Mouse (Mus musculus): ENCODE measurements around the gene Stip1. TPM values are rescaled to one million over a fixed set of nuclear protein-coding genes. Genes with fewer than 3 reads are reported as not detected.

Gene Stip1
- polyA plus RNA-seq, 1 experiment from 2014 or later, result 246 TPM

DNA sequence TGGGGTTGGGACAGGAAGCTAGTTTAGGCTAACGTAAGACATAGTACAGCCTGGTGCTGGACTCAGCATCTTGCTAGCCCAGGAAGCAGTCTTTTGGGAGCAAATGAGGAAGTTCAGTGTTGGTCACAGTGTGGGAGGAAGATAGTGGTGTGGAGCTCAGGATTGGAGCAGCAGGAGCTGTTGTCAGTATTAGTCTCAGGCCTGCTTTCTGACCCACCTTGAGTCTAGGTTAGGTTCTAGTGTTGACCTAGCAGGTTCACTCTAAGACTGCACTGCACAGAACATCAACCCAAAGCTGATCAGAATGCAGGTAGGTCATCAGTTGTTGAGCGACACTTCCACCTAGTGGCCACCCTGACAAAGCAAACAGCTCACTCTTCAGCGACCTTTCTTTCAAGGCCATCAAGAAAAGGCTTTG lies 19.5 kb downstream of the Stip1 start:
- Histone ChIP-seq H3K4me3 (replicated peaks; ENCODE audit: low read length) (no peak overlapping the region), H3K36me3 (ENCODE audit: control insufficient read depth, insufficient read depth) (peaks cover 40% of the 10 kb centered on the region), H3K27me3 (replicated peaks; ENCODE audit: control insufficient read depth, insufficient read depth, low read length) (no peaks in the 10 kb centered on the region), H3K9ac (replicated peaks; ENCODE audit: low read depth, low read length) (no peak overlapping the region), H3K27ac (ENCODE audit: low read length) (no peak overlapping the region), H3K9me3 (ENCODE audit: control insufficient read depth, low read length) (no peaks in the 10 kb centered on the region), H3K4me2 (ENCODE audit: low read length) (no peak overlapping the region), H3K4me1 (replicated peaks; ENCODE audit: control insufficient read depth, insufficient read depth, low read length) (no peaks in the 10 kb centered on the region)
- peak; percentile 57; the same call in 1 of the 2 replicates for ATAC-seq
- 58% methylated on average over 3 of the region's 3 CpGs for WGBS

DNA sequence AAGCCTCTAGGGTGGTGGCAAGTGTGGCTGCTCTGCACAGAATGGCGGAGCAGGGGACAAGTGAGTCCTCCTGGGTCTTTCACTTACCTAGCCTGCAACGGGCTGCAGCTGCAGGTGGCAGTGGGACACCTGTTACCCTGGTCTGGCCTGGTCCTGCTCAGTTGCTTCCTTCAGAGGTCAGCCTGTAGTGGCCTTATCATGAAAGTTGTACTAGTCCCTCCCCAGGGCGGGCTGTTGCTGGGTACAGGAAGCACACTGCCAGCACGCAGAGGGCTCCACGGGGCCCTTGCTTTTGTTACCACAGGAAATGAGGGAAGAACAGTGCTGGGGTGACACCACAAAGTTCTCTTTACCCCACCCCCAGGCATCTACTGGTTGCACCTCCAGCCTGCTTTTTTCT lies 20.6 kb downstream of the Stip1 start, which contains the start of gene Fermt3:
TSS of gene Fermt3 (minus strand) at position 279 of the 400 bp plus-strand sequence.
- H3K36me3 ChIP-seq (ENCODE audit: control insufficient read depth, insufficient read depth), result peaks cover 32% of the 10 kb centered on the region
- H3K4me1 ChIP-seq (replicated peaks; ENCODE audit: control insufficient read depth, insufficient read depth, low read length), result no peaks in the 10 kb centered on the region
- no peak within 1 kb of the TSS for H3K27ac ChIP-seq (ENCODE audit: low read length)
- ATAC-seq, result no peak
- no peak within 1 kb of the TSS for H3K4me2 ChIP-seq (ENCODE audit: low read length)
- H3K9me3 ChIP-seq (ENCODE audit: control insufficient read depth, low read length), result no peaks in the 10 kb centered on the region
- H3K4me3 ChIP-seq (replicated peaks; ENCODE audit: low read length), result no peak within 1 kb of the TSS
- H3K27me3 ChIP-seq (replicated peaks; ENCODE audit: control insufficient read depth, insufficient read depth, low read length), result no peaks in the 10 kb centered on the region
- WGBS, result 87% methylated on average over 5 of the region's 5 CpGs
- H3K9ac ChIP-seq (replicated peaks; ENCODE audit: low read depth, low read length), result no peak within 1 kb of the TSS

DNA sequence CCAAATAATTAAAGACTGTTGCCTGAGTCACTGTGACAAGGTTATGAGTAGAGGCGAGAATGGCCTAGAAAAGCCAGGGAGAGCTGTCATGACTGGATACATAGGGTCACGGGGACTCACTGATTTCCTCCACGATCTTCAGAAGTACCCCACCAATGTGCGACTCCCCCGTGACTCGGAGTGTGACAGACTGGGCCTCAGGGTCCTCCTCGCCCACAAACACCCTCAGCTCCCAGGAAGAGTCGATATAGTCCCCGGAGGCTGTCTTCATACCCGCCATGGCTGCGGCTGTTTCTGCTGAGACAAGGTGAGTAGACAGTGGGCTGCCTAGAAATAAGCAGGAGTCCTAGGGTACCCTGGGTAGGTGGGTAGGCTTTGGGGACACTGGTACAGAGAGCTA lies 21.2 kb downstream of the Stip1 start:
- no peak overlapping the region for H3K4me2 ChIP-seq (ENCODE audit: low read length)

DNA sequence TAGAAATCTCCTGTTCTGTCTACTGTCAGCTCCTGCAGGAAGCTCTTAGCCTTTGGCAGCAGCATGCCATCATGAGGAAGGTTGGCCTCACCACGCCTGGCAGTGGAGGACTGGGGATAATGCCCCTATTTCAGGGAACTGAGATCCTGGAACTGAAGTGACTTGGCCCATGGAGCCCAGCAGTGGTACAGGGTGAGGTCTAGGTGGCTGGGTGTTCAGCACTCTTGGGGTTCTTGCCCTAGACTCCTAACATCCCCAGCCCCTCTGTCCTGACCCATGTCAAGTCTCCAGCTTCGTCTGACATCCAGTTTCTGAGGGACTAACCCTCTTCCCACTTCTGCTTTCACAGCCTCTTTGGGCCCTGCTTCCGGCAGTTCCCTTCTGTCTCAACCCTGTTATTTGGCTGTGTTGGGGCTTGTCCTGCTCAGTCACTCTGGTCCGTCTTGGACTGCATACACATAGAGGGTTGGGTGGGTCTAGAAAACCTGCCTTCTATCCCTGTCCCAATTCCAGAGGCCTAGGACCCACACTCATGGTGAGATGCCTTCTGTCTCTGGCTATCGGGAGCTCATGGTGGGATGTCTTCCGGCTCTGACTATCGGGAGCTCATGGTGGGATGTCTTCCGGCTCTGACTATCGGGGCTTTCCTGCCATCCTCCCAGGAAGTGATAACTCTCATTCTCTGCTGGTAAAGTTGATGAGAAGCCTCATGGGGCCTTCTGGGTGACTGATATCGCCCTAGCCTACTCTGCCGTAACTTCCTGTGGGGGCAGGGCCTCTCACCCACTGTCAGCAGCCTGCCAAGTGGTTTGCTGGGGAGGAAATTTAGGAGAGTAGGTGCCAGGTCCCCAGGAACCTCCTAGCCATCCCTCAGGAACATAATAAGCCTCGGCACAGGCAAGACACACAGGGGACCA lies 22.0 kb downstream of the Stip1 start:
- ATAC-seq, result no peak
- Histone ChIP-seq H3K27me3 (replicated peaks; ENCODE audit: control insufficient read depth, insufficient read depth, low read length) (no peaks in the 10 kb centered on the region), H3K27ac (ENCODE audit: low read length) (no peak overlapping the region), H3K36me3 (ENCODE audit: control insufficient read depth, insufficient read depth) (peaks cover 23% of the 10 kb centered on the region), H3K9me3 (ENCODE audit: control insufficient read depth, low read length) (no peaks in the 10 kb centered on the region), H3K4me3 (replicated peaks; ENCODE audit: low read length) (no peak overlapping the region), H3K9ac (replicated peaks; ENCODE audit: low read depth, low read length) (no peak overlapping the region), H3K4me2 (ENCODE audit: low read length) (no peak overlapping the region), H3K4me1 (replicated peaks; ENCODE audit: control insufficient read depth, insufficient read depth, low read length) (no peaks in the 10 kb centered on the region)
- 84% methylated on average over 12 of the region's 12 CpGs for WGBS

More for the DNA sequence above, 21.2 kb downstream of the Stip1 start:
- WGBS, result 90% methylated on average over 11 of the region's 11 CpGs
- Histone ChIP-seq H3K9me3 (ENCODE audit: control insufficient read depth, low read length) (no peaks in the 10 kb centered on the region), H3K9ac (replicated peaks; ENCODE audit: low read depth, low read length) (no peak overlapping the region), H3K4me3 (replicated peaks; ENCODE audit: low read length) (no peak overlapping the region), H3K36me3 (ENCODE audit: control insufficient read depth, insufficient read depth) (peaks cover 27% of the 10 kb centered on the region), H3K4me1 (replicated peaks; ENCODE audit: control insufficient read depth, insufficient read depth, low read length) (no peaks in the 10 kb centered on the region), H3K27me3 (replicated peaks; ENCODE audit: control insufficient read depth, insufficient read depth, low read length) (no peaks in the 10 kb centered on the region), H3K27ac (ENCODE audit: low read length) (no peak overlapping the region)
- ATAC-seq, result no peak

DNA sequence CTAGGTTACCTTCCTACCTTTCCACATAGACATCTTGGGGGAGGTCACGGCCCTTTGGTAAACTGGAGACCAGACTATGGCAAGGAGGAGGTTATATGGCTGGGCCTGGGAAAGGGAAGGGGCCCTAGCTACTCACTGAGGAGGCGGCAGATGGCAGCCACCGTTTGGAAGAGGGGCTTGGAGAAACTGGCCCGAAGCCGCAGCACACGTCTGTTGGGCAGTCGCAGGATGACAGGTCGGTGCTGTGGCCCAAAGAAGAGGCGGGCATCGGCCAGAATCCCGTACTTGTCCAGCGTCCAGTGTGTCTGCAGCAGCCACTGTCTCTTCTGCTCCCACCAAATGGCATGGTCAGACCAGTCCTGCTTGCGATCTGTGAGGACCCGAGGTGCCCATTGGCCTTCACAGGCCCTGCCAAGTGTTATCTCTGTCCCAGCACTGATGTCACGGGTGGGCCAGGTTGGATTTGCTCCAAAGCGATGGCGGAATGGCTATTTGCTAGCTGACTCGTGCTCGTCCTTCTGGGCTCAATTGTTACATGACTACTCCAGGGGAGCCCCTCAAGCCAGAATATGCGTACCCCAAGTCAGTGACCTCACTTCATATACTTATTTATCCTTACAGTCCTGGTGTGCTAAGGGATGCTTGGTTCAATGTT lies 25.2 kb downstream of the Stip1 start:
- H3K4me3 ChIP-seq (replicated peaks; ENCODE audit: low read length), result no peak overlapping the region
- H3K9me3 ChIP-seq (ENCODE audit: control insufficient read depth, low read length), result no peaks in the 10 kb centered on the region
- H3K4me2 ChIP-seq (ENCODE audit: low read length), result no peak overlapping the region
- no peak overlapping the region for H3K9ac ChIP-seq (replicated peaks; ENCODE audit: low read depth, low read length)
- no peaks in the 10 kb centered on the region for H3K27me3 ChIP-seq (replicated peaks; ENCODE audit: control insufficient read depth, insufficient read depth, low read length)
- no peaks in the 10 kb centered on the region for H3K4me1 ChIP-seq (replicated peaks; ENCODE audit: control insufficient read depth, insufficient read depth, low read length)
- ATAC-seq, result no peak
- no peak overlapping the region for H3K27ac ChIP-seq (ENCODE audit: low read length)
- H3K36me3 ChIP-seq (ENCODE audit: control insufficient read depth, insufficient read depth), result peaks cover 4% of the 10 kb centered on the region
- 91% methylated on average over 20 of the region's 20 CpGs for WGBS

DNA sequence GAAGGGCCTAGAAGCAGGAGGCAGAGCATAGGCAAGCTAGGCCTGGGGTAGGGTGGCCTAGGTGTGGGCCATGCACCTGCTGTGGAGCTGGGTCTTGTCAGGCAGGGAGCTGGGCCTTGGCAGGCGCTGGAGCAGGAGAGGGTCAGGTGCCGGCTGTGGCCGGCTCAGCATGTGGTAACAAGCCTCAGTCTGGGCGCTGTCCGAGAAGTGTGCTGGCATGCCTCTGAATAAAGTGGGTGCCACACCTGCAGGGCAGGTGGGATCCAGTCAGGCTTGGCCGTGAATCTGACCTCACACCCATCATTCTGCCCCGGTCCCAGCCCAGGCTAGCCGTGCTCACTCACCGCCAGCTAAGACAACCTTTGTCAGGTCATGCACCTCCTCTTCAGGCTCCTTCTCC lies 25.8 kb downstream of the Stip1 start:
- Histone ChIP-seq H3K9me3 (ENCODE audit: control insufficient read depth, low read length) (no peaks in the 10 kb centered on the region), H3K27ac (ENCODE audit: low read length) (no peak overlapping the region), H3K4me3 (replicated peaks; ENCODE audit: low read length) (no peak overlapping the region), H3K27me3 (replicated peaks; ENCODE audit: control insufficient read depth, insufficient read depth, low read length) (no peaks in the 10 kb centered on the region), H3K4me1 (replicated peaks; ENCODE audit: control insufficient read depth, insufficient read depth, low read length) (no peaks in the 10 kb centered on the region), H3K9ac (replicated peaks; ENCODE audit: low read depth, low read length) (no peak overlapping the region), H3K36me3 (ENCODE audit: control insufficient read depth, insufficient read depth) (peaks cover 4% of the 10 kb centered on the region; the same call in 1 of the 2 replicates), H3K4me2 (ENCODE audit: low read length) (no peak overlapping the region)
- ATAC-seq, result no peak
- 86% methylated on average over 9 of the region's 9 CpGs for WGBS

DNA sequence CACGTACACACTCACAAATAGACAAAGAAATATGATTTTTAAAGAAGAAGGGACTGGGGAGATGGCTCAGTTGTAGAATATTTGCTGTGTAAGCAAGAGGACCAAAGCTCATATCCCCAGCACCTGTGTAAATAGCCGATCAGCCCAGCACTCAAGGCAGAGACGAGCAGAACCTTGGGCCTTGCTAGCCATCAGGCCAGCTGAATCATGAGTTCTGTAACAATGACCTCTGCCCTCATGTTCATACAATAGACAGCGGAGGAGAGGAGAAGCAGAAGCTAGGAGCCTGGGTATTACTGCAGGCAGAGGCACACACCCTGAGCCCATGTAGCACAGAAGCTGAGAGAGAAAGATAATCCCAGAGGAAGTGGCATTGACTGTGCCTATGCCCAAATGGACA lies 27.3 kb downstream of the Stip1 start:
- no peak for ATAC-seq
- no peak overlapping the region for H3K9ac ChIP-seq (replicated peaks; ENCODE audit: low read depth, low read length)
- 80% methylated on average over 4 of the region's 4 CpGs for WGBS
- no peaks in the 10 kb centered on the region for H3K4me1 ChIP-seq (replicated peaks; ENCODE audit: control insufficient read depth, insufficient read depth, low read length)
- no peak overlapping the region for H3K4me2 ChIP-seq (ENCODE audit: low read length)
- H3K27ac ChIP-seq (ENCODE audit: low read length), result no peak overlapping the region
- no peak overlapping the region for H3K4me3 ChIP-seq (replicated peaks; ENCODE audit: low read length)
- H3K27me3 ChIP-seq (replicated peaks; ENCODE audit: control insufficient read depth, insufficient read depth, low read length), result no peaks in the 10 kb centered on the region
- H3K36me3 ChIP-seq (ENCODE audit: control insufficient read depth, insufficient read depth), result no peaks in the 10 kb centered on the region
- no peaks in the 10 kb centered on the region for H3K9me3 ChIP-seq (ENCODE audit: control insufficient read depth, low read length)

DNA sequence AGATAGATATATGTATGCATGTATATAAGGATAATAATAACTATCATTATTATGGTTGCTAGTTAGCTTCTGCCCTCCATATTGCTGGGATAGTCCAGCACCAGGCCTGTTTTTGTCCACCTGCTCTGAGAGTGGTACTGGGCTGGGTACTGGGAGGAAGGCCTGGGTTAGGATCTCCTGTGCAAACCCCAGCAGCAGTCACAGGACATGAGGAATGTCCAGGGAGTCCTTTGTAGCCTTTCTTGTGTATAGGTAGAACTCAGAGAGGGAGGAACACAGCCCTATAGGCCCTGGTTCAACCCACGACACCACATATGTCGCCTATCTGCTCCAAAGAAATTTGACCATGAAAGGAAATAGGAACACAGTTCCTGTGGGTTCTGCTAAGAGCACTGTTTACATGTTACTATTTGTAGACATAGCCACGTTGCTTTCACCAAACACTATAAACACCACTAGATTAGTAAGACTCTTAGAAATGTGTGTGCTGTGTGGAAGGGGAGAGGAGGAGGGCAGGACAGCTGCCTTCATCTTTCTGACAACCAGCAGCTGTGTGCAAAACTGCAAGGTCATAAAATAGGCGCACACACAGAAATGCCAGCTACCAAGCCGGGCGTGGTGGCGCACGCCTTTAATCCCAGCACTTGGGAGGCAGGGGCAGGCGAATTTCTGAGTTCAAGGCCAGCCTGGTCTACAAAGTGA lies 32.7 kb downstream of the Stip1 start:
- H3K4me1 ChIP-seq (replicated peaks; ENCODE audit: control insufficient read depth, insufficient read depth, low read length), result no peaks in the 10 kb centered on the region
- no peak overlapping the region for H3K4me3 ChIP-seq (replicated peaks; ENCODE audit: low read length)
- no peaks in the 10 kb centered on the region for H3K27me3 ChIP-seq (replicated peaks; ENCODE audit: control insufficient read depth, insufficient read depth, low read length)
- H3K9ac ChIP-seq (replicated peaks; ENCODE audit: low read depth, low read length), result no peak overlapping the region
- ATAC-seq, result no peak
- WGBS, result 86% methylated on average over 9 of the region's 9 CpGs
- no peak overlapping the region for H3K27ac ChIP-seq (ENCODE audit: low read length)
- H3K9me3 ChIP-seq (ENCODE audit: control insufficient read depth, low read length), result no peaks in the 10 kb centered on the region
- no peak overlapping the region for H3K4me2 ChIP-seq (ENCODE audit: low read length)
- H3K36me3 ChIP-seq (ENCODE audit: control insufficient read depth, insufficient read depth), result no peaks in the 10 kb centered on the region
